Mouse (Mus musculus): Measurements from ENCODE around the gene Tmem30c. TPM values are rescaled to one million over a fixed set of nuclear protein-coding genes. Genes with fewer than 3 reads are reported as not detected.

Gene Tmem30c
- polyA plus RNA-seq (2012; rRNA removed) (0.02 TPM in 1 of 2 replicates, not detected in the other), polyA plus RNA-seq (2014; fragmentation: Nextera tagmentation; extraction: Ambion mirVana) (not detected in 2 replicates)

DNA sequence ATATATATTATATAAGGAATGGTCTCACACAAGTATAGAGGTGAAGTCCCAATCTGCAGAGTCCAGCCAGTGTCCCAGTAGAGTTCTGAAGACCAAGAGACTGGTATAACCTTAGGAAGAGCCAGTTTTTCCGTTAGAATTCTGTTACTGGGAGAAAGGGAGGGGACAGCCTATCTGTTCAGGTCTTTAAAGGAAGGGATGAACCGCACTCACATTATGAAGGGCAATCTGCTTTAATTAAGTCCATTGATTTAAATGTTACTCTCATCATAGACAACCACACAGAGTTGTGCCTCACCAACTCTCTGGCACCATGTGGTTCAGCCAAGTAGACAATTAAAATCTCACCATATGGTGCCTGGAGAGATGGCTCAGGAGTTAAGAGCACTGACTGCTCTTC is at the start of gene Tmem30c:
TSS of gene Tmem30c (minus strand) at position 101 of the 400 bp plus-strand sequence.
- Histone ChIP-seq H3K4me3 (ENCODE audit: insufficient read depth in 1 of 2, low read depth in 2 of 2, low read length in 2 of 2) (no peak within 1 kb of the TSS), H3K27ac (no peak within 1 kb of the TSS), H3K27me3 (ENCODE audit: control insufficient read depth, insufficient read depth, low read length) (no peaks in the 10 kb centered on the region), H3K36me3 (replicated peaks; ENCODE audit: control insufficient read depth, insufficient read depth, low read depth) (no peaks in the 10 kb centered on the region), H3K9ac (replicated peaks) (no peak within 1 kb of the TSS), H3K9me3 (ENCODE audit: control insufficient read depth, low read length) (no peaks in the 10 kb centered on the region), H3K4me1 (replicated peaks; ENCODE audit: control insufficient read depth in 2 of 2, insufficient read depth in 2 of 2, low read length in 1 of 2) (no peaks in the 10 kb centered on the region), H3K4me2 (ENCODE audit: low read depth) (no peak within 1 kb of the TSS)
- DNase-seq (ENCODE audit: low read depth in 3 of 3, low spot score in 3 of 3) (no peak), ATAC-seq (ENCODE audit: insufficient read depth) (no peak)
- 57% methylated on average over 2 of the region's 2 CpGs for whole genome bisulfite sequencing (ENCODE audit: insufficient replicate concordance)
- TF ChIP-seq CTCF (IDR thresholded peaks at IDR 0.05; ENCODE audit: low read depth): no peak
- TF ChIP-seq EP300 (IDR thresholded peaks at IDR 0.05; ENCODE audit: low read depth): no peak

DNA sequence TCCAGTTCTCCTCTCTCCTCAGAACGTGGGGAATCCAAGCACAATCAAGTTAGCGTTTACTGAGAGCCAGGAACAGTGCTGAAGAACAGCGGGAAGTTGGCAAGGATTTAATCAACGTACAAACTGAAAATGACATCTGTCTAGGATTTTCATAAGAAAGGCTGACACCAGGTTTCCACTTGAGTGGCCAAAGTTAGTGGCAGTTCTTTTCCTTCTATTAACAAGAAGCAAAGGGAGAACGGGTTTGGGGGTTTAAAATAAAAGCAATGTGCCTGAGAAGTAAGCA is 47.9 kb upstream of the Tmem30c start:
- no peak overlapping the region for H3K4me3 ChIP-seq (ENCODE audit: insufficient read depth in 1 of 2, low read depth in 2 of 2, low read length in 2 of 2)
- 0 out of 4 replicates have a peak, but pooled peaks cover 0 to 1% of the 10 kb centered on the region in 2 experiments for H3K4me1 ChIP-seq (replicated peaks; ENCODE audit: control insufficient read depth in 2 of 2, insufficient read depth in 2 of 2, low read length in 1 of 2)
- no peak for TF ChIP-seq EP300 (IDR thresholded peaks at IDR 0.05; ENCODE audit: low read depth)
- TF ChIP-seq CTCF (IDR thresholded peaks at IDR 0.05; ENCODE audit: low read depth): no peak
- DNase-seq (ENCODE audit: low read depth in 3 of 3, low spot score in 3 of 3) (no peak), ATAC-seq (ENCODE audit: insufficient read depth) (no peak)
- no peak overlapping the region for H3K9ac ChIP-seq (replicated peaks)
- H3K36me3 ChIP-seq (replicated peaks; ENCODE audit: control insufficient read depth, insufficient read depth, low read depth): no peaks in the 10 kb centered on the region
- H3K4me2 ChIP-seq (ENCODE audit: low read depth): no peak overlapping the region
- no peaks in the 10 kb centered on the region for H3K9me3 ChIP-seq (ENCODE audit: control insufficient read depth, low read length)
- WGBS (ENCODE audit: insufficient replicate concordance): 50% methylated on average over 5 of the region's 5 CpGs
- H3K27ac ChIP-seq: no peak overlapping the region
- no peaks in the 10 kb centered on the region for H3K27me3 ChIP-seq (ENCODE audit: control insufficient read depth, insufficient read depth, low read length)

DNA sequence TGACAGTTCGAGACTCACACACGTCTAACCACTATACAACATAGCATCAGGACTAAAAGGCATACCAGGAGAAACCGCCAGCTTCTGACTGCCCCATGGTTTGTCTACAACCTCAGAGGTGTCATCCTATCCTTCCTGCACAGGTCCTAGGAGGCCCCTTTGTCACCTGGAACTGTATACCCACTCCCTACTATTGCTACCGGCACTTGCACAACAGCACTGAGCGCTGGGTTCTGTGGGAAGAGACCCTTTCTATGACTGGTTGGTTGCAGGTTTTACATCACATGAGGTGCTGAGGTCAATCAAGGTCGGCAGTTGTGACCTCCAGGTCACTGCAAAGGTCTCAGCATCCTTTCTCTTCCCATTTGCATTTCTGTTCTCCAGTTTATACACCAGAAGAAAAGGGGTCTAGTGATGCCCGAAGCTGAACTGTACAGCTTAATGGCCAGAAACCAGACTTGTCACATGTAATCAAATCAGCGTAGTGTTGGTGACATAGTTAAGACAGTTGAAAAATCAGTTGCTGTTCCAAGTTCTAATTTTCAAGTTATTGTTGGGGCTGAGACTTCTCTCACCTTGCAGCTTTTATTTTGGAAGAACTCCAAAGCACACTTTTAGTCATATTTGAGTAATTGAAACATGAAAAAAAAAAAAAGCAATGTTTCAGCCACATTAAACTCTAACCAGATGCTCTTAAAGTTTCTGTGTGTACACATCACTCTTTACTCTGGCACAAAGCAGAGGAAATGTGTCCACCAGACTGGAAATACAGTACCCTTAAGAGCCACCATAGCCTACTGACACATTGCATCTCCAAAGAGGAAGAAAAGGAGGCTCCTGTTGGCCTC is 47.3 kb upstream of the Tmem30c start:
- Histone ChIP-seq H3K9ac (replicated peaks) (no peak overlapping the region), H3K36me3 (replicated peaks; ENCODE audit: control insufficient read depth, insufficient read depth, low read depth) (no peaks in the 10 kb centered on the region), H3K27me3 (ENCODE audit: control insufficient read depth, insufficient read depth, low read length) (no peaks in the 10 kb centered on the region), H3K27ac (no peak overlapping the region), H3K4me1 (replicated peaks; ENCODE audit: control insufficient read depth in 2 of 2, insufficient read depth in 2 of 2, low read length in 1 of 2) (0 out of 4 replicates have a peak, but pooled peaks cover 0 to 1% of the 10 kb centered on the region in 2 experiments), H3K9me3 (ENCODE audit: control insufficient read depth, low read length) (no peaks in the 10 kb centered on the region), H3K4me2 (ENCODE audit: low read depth) (no peak overlapping the region), H3K4me3 (ENCODE audit: insufficient read depth in 1 of 2, low read depth in 2 of 2, low read length in 2 of 2) (no peak overlapping the region)
- TF ChIP-seq CTCF (IDR thresholded peaks at IDR 0.05; ENCODE audit: low read depth): no peak
- TF ChIP-seq EP300 (IDR thresholded peaks at IDR 0.05; ENCODE audit: low read depth): no peak
- DNase-seq (ENCODE audit: low read depth in 3 of 3, low spot score in 3 of 3): no peak
- WGBS (ENCODE audit: insufficient replicate concordance): 74% methylated on average over 8 of the region's 8 CpGs
- no peak for ATAC-seq (ENCODE audit: insufficient read depth)

DNA sequence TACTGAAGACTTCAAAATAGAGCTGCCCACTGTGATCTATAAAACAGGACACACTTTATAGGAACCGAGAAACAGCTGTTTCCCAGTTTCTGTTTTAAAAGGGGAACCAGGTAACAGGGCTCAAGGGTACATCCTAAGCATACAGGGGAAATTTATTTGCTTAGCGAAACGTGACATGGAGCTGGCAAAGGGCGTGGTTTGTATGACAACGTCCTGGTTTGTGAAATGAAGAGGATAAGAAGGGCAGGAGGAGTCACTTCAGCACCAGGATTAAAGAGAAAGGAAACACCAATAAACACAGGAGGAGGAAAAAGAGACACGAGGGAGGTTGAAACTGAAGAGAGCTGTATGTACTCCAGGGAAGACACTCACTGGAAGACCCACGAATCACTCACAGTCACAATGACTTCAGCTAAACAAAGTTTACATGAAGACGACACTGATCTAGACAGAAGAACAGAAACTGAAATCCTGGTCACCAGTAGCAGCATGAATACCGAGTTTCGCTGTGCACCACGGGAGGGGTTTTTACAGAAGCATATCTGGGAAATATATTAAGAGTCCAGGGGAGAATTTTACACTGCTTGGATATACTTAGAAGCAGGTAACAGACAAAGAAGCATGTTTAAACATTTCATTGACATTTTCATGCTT is 44.2 kb upstream of the Tmem30c start:
- Histone ChIP-seq H3K9ac (replicated peaks) (no peak overlapping the region), H3K27ac (no peak overlapping the region), H3K4me2 (ENCODE audit: low read depth) (no peak overlapping the region), H3K4me3 (ENCODE audit: insufficient read depth in 1 of 2, low read depth in 2 of 2, low read length in 2 of 2) (no peak overlapping the region), H3K4me1 (replicated peaks; ENCODE audit: control insufficient read depth in 2 of 2, insufficient read depth in 2 of 2, low read length in 1 of 2) (0 out of 4 replicates have a peak, but pooled peaks cover 0 to 1% of the 10 kb centered on the region in 2 experiments), H3K36me3 (replicated peaks; ENCODE audit: control insufficient read depth, insufficient read depth, low read depth) (no peaks in the 10 kb centered on the region), H3K27me3 (ENCODE audit: control insufficient read depth, insufficient read depth, low read length) (no peaks in the 10 kb centered on the region), H3K9me3 (ENCODE audit: control insufficient read depth, low read length) (no peaks in the 10 kb centered on the region)
- ATAC-seq (ENCODE audit: insufficient read depth) (no peak), DNase-seq (ENCODE audit: low read depth in 3 of 3, low spot score in 3 of 3) (peak in 1 of 3 experiments; percentile 4)
- TF ChIP-seq EP300 (IDR thresholded peaks at IDR 0.05; ENCODE audit: low read depth) (no peak), CTCF (IDR thresholded peaks at IDR 0.05; ENCODE audit: low read depth) (no peak)
- 41% methylated on average over 11 of the region's 11 CpGs for WGBS (ENCODE audit: insufficient replicate concordance)

DNA sequence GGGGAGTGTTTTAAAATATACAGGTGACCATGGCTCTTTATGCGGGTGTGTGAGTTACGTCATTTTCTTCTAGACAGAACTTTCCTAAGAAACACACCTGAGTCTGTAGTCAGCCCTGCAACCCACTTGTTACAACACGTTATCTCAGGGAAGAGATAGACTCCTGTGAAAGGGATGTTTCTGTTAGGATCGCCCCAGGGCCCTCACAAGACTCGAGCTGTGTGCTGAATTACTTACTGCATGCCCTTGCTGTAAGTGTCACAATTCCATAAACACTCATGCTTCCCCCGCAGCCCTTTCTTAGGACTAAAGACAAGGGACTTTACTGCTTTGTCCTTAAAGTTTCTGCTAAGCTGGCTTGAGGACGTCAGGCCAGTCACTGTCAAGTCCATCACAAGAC is 39.6 kb upstream of the Tmem30c start:
- Histone ChIP-seq H3K4me2 (ENCODE audit: low read depth) (no peak overlapping the region), H3K27me3 (ENCODE audit: control insufficient read depth, insufficient read depth, low read length) (no peaks in the 10 kb centered on the region), H3K27ac (no peak overlapping the region), H3K4me3 (ENCODE audit: insufficient read depth in 1 of 2, low read depth in 2 of 2, low read length in 2 of 2) (no peak overlapping the region), H3K9ac (replicated peaks) (no peak overlapping the region), H3K36me3 (replicated peaks; ENCODE audit: control insufficient read depth, insufficient read depth, low read depth) (no peaks in the 10 kb centered on the region), H3K9me3 (ENCODE audit: control insufficient read depth, low read length) (no peaks in the 10 kb centered on the region), H3K4me1 (replicated peaks; ENCODE audit: control insufficient read depth in 2 of 2, insufficient read depth in 2 of 2, low read length in 1 of 2) (no peaks in the 10 kb centered on the region)
- WGBS (ENCODE audit: insufficient replicate concordance): 68% methylated on average over 7 of the region's 7 CpGs
- no peak for DNase-seq (ENCODE audit: low read depth in 3 of 3, low spot score in 3 of 3)
- no peak for ATAC-seq (ENCODE audit: insufficient read depth)
- no peak for TF ChIP-seq EP300 (IDR thresholded peaks at IDR 0.05; ENCODE audit: low read depth)
- TF ChIP-seq CTCF (IDR thresholded peaks at IDR 0.05; ENCODE audit: low read depth): no peak
